Mouse (Mus musculus) lung, adult 2 months (tissue): Measurements from ENCODE around the gene Fbln5. TPM values are rescaled to one million over a fixed set of nuclear protein-coding genes. Genes with fewer than 3 reads are reported as not detected.

Experiments
- DNase-seq: peaks from one replicate; pipeline ENCODE4 v3.0.0; 2022
- H3K4me1 ChIP-seq: fragments of 200-500 bp; 2 replicates; pipeline ENCODE4 v1.6.1; 2011; ENCODE audit warnings: low read length; ENCODE audit not compliant: control insufficient read depth, insufficient read depth
- H3K4me3 ChIP-seq: fragments of 200-500 bp; replicated peaks from 2 replicates; pipeline ENCODE3; 2011; ENCODE audit warnings: low read depth, mild to moderate bottlenecking, control low read depth, low read length; ENCODE audit errors: extremely low read depth
- CTCF ChIP-seq: fragments of 200-500 bp; IDR thresholded peaks from 2 replicates; pipeline ENCODE4 v1.5.1; 2011; ENCODE audit warnings: mild to moderate bottlenecking, low read length, control low read depth; ENCODE audit not compliant: insufficient read depth
- POLR2A ChIP-seq: fragments of 200-500 bp; IDR thresholded peaks from 2 replicates; pipeline ENCODE4 v1.6.1; 2011; ENCODE audit warnings: low read depth, mild to moderate bottlenecking, control low read depth, low read length, borderline replicate concordance; ENCODE audit errors: extremely low read depth
- WGBS: fragments of 180-500 bp; shearing (Covaris S2); methylation state at CpG from one replicate; pipeline ENCODE4 v1.1.7; 2018; 5-methylcytosine and 5-hydroxymethylcytosine counted together
- polyA plus RNA-seq: library from polyadenylated mRNA; depleted of rRNA; stranded (reverse); fragments of >200 nt; gene quantifications from 2 replicates; pipeline ENCODE4 v1.2.3, GENCODE M21; 2012; rRNA removed

Fbln5 gene
- polyA plus RNA-seq, result 126 and 133 TPM in 2 replicates

- peak; percentile 63 for DNase-seq
- WGBS, result 1% methylated on average over 46 of the region's 46 CpGs
- Histone ChIP-seq H3K4me1 (no peaks in the 10 kb centered on the region), H3K4me3 (peak within 1 kb of the TSS; percentile 68)
- no peak for TF ChIP-seq POLR2A
- TF ChIP-seq CTCF, result no peak
Observed at GRCm38 (mm10) chr12:101818608-101819370, at the start of gene Fbln5. Fbln5 (minus strand) TSS chr12:101819055.

GRCm38 (mm10) chr12:101862286-101862964 lies 43.6 kb upstream of the Fbln5 start:
- 89% methylated on average over 10 of the region's 10 CpGs for WGBS
- Histone ChIP-seq H3K4me3 (no peak overlapping the region), H3K4me1 (no peaks in the 10 kb centered on the region)
- TF ChIP-seq POLR2A, result no peak
- no peak for TF ChIP-seq CTCF
- DNase-seq, result no peak

- Histone ChIP-seq H3K4me3 (no peak overlapping the region), H3K4me1 (no peaks in the 10 kb centered on the region)
- 65% methylated on average over 1 of the region's 1 CpGs for whole genome bisulfite sequencing
- DNase-seq, result no peak
- no peak for TF ChIP-seq POLR2A
Observed at GRCm38 (mm10) chr12:101860256-101860655, 41.4 kb upstream of the Fbln5 start.

GRCm38 (mm10) chr12:101858011-101858410 lies 39.2 kb upstream of the Fbln5 start:
- Histone ChIP-seq H3K4me3 (no peak overlapping the region), H3K4me1 (no peaks in the 10 kb centered on the region)
- WGBS, result 82% methylated on average over 5 of the region's 5 CpGs
- TF ChIP-seq CTCF, result no peak
- no peak for TF ChIP-seq POLR2A
- no peak for DNase-seq

GRCm38 (mm10) chr12:101854336-101854735 lies 35.5 kb upstream of the Fbln5 start:
- H3K4me3 ChIP-seq, result no peak overlapping the region
- TF ChIP-seq POLR2A, result no peak
- TF ChIP-seq CTCF, result no peak
- H3K4me1 ChIP-seq, result no peaks in the 10 kb centered on the region
- DNase-seq, result no peak
- WGBS, result 91% methylated on average over 11 of the region's 11 CpGs

- TF ChIP-seq POLR2A, result no peak
- TF ChIP-seq CTCF, result no peak
- Histone ChIP-seq H3K4me3 (no peak overlapping the region), H3K4me1 (no peaks in the 10 kb centered on the region)
- 75% methylated on average over 7 of the region's 7 CpGs for WGBS
- no peak for DNase-seq
Observed at GRCm38 (mm10) chr12:101851846-101852564, 33.1 kb upstream of the Fbln5 start.

- H3K4me1 ChIP-seq, result no peaks in the 10 kb centered on the region
- no peak overlapping the region for H3K4me3 ChIP-seq
- 75% methylated on average over 9 of the region's 9 CpGs for WGBS
- TF ChIP-seq POLR2A (no peak), CTCF (no peak)
- DNase-seq, result no peak
Observed at GRCm38 (mm10) chr12:101851314-101851713, 32.5 kb upstream of the Fbln5 start.

GRCm38 (mm10) chr12:101836546-101837274 lies 17.9 kb upstream of the Fbln5 start:
- no peak for TF ChIP-seq POLR2A
- no peak for TF ChIP-seq CTCF
- DNase-seq, result no peak
- no peak overlapping the region for H3K4me3 ChIP-seq
- peaks cover under 1% of the 10 kb centered on the region; the same call in 1 of the 2 replicates for H3K4me1 ChIP-seq
- WGBS, result 86% methylated on average over 10 of the region's 10 CpGs

- DNase-seq, result no peak
- WGBS, result 73% methylated on average over 4 of the region's 4 CpGs
- TF ChIP-seq POLR2A (no peak), CTCF (no peak)
- peaks cover 8% of the 10 kb centered on the region; the same call in 1 of the 2 replicates for H3K4me1 ChIP-seq
- no peak overlapping the region for H3K4me3 ChIP-seq
Observed at GRCm38 (mm10) chr12:101834715-101835114, 15.9 kb upstream of the Fbln5 start.
